Mouse (Mus musculus) testis, postnatal 14 days (tissue): Measurements from ENCODE around the gene Map3k5.
A peak's percentile ranks its signal among the peaks of the same experiment; 100 is the strongest.

Source experiments
- DNase-seq: peaks from one replicate; pipeline ENCODE4 v3.0.0; 2021; ENCODE audit warnings: low spot score

Map3k5 gene

DNA sequence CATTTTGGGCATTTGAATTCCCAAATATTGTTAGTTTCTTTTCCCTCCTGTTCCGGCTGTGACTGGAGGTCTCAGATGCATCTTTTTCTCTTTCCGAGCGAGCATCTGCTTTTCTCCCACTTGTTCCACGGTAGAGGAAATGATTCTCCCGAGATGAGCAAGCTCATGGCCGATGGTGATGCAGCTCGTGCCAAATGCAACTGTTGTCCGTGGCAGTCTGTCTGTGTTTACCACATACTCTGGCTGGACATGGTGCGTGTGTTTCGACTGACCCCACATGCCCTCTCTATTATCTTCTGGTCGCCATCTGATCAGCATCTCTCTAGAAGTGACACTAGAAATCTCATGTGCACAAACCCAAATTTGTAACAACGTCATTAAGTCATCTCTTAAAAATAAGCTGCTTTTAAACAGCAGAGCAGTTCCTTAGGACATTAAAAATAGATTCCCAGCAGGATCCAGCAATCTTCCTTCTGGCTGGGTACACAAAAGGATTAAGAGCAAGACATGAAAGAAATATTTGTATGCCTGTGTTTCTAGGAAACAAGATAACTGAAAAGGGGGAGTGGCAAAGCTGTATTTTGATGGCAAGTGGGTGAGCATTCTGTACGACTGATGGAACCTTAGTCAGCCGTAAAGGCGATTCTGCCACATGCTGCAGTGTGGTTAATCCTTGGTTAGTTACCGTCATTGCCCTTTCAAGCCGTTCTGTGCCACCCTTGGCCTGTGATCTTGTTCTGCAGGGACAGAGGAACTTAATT is 72.2 kb downstream of the Map3k5 start:
- DNase-seq, result no peak

GRCm38 (mm10) chr10:20009310-20009709 is 75.0 kb downstream of the Map3k5 start:
- DNase-seq, result peak; percentile 0

GRCm38 (mm10) chr10:20010018-20010417 is 75.7 kb downstream of the Map3k5 start:
- DNase-seq, result no peak

- DNase-seq, result peak; percentile 1
These were observed 84.1 kb downstream of the Map3k5 start for GRCm38 (mm10) chr10:20018406-20018805.

GRCm38 (mm10) chr10:20018806-20019205 is 84.5 kb downstream of the Map3k5 start:
- DNase-seq, result peak; percentile 2

GRCm38 (mm10) chr10:20021256-20021655 is 87.0 kb downstream of the Map3k5 start:
- peak; percentile 1 for DNase-seq

- peak; percentile 3 for DNase-seq
These were observed 87.6 kb downstream of the Map3k5 start for GRCm38 (mm10) chr10:20021670-20022468.

DNA sequence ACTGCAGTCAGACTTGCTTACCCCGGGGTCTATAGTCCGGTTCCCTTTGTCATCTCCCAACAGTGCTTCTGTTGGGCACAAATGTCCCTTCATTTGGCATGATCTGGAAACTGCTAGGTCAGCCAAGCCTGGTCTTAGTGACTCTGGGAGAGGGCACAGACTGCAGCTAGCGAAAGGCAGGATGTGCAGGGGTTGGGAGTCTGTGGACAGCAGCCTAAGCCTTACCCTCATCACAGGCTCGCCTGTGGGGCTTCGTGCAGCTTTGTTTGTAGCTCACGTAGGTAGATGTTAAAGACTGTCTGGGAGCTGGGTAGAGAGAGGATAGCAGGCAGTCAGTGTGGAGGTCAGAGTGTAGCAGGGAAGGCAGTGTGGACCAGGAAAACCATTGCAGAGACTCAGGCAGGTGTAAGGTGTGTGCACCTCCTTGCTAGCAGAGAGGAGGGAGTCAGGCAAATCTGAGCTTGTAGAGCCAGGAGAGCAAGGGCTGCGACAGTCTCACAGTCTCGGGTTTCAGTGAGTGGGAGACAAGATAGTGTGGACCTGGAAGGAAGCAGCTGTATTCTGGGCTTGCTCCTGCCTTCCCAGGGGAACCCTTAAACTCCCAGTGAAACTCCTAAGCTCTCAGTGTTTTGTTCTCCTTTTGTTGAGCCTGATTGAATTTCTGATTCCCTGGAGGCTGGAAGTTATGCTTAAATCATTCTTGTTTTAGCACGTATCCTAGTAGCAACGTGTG is 88.5 kb downstream of the Map3k5 start:
- peak; percentile 2 for DNase-seq

DNA sequence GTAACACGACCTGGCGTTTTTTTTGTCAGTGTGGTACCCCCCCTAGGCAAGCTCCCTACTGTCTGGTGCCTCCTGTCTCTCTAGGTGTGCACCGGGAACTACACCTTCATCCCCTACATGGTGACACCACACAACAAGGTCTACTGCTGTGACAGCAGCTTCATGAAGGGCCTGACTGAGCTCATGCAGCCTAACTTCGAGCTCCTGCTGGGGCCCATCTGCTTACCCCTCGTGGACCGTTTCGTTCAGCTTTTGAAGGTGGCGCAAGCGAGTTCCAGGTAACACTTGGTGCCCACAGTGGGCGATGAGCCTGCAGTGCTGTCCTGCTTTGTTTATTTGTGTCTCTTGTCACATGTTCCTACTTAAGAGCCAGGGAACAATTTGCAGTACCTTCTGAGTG is 89.3 kb downstream of the Map3k5 start:
- DNase-seq, result peak; percentile 0

GRCm38 (mm10) chr10:20024891-20025290 is 90.6 kb downstream of the Map3k5 start:
- no peak for DNase-seq

GRCm38 (mm10) chr10:20025781-20026520 is 91.7 kb downstream of the Map3k5 start:
- DNase-seq, result no peak

GRCm38 (mm10) chr10:20030703-20031102 is 96.4 kb downstream of the Map3k5 start:
- peak; percentile 0 for DNase-seq

GRCm38 (mm10) chr10:20031936-20032335 is 97.7 kb downstream of the Map3k5 start:
- peak; percentile 7 for DNase-seq

DNA sequence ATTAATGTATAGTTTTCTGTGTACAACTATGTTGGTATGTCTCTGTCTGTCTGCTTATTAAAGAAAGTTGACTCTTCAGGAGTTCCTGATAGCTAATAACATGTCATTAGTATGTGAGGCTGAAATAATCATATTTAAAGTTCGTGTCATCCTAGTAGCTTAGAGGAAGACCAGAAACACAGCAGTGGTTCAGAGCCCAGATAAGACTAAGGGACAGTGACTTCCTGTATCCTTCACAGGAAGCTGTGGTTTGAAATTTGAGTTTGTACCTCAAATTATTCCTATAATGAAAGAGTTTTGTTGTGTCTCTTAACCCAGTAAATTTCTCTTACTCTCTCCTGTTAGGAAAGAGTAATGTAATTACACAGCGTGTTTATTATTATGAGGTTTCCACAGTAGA is 102.1 kb downstream of the Map3k5 start:
- no peak for DNase-seq

- no peak for DNase-seq
These were observed 102.6 kb downstream of the Map3k5 start for GRCm38 (mm10) chr10:20036846-20037245.

DNA sequence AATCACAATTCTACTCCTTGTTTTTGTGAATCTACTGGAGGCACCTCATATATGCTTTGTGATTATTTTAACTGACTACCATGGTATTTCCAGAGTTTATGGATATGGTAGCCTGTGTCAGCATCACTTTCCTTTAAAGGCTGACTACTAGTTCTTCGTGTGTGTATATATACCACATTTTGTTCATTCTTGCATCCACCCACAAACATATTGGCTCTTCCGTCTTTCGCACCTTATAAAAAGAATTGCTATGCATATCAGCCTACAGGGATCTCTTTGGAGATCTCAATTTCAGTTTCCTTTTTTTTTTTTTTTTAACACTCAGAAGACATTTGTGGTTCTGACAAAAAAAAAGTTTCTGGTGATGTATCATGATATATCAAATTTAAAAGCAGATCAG is 105.3 kb downstream of the Map3k5 start:
- no peak for DNase-seq

- peak; percentile 60 for DNase-seq
These were observed 105.8 kb downstream of the Map3k5 start for GRCm38 (mm10) chr10:20040116-20040515.

GRCm38 (mm10) chr10:20040677-20041076 is 106.4 kb downstream of the Map3k5 start:
- no peak for DNase-seq

DNA sequence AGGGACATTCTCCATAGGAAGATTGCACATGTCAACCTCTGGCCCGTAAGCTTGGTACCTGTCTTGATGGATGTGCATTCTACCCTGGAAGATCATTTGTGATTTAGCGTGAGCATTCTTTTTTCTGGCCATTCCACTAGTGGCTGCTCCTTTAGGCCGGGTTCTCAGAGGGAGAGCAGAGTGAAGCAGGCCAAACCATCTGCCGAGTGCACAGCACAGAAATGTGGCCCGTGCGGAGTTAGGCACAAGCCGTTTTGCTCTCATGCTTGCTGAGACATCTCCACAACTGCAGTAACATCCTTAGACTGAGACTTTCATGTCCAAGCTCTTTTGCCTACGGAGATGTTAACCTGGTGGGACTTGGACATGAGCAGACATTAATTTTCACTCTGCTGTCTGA is 107.8 kb downstream of the Map3k5 start:
- DNase-seq, result no peak

DNA sequence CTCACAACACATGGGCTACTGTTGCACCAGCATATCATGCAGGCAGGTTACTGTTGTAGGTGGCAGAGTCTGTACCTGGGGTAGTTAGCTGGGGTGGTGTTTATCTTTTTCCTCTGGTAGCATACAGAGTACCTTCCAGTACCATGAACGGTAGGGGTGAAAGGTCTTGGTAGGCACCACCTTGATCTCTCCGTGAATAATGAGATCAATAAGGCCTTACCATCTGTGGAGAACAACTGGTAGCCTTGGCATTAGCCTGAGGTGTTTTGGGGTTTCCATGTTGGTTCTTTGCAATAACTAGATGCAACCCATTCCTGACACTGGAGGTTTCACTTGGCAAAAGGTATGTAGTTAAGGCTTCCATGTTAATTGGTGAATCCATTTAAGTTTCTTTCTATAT is 109.8 kb downstream of the Map3k5 start:
- no peak for DNase-seq

DNA sequence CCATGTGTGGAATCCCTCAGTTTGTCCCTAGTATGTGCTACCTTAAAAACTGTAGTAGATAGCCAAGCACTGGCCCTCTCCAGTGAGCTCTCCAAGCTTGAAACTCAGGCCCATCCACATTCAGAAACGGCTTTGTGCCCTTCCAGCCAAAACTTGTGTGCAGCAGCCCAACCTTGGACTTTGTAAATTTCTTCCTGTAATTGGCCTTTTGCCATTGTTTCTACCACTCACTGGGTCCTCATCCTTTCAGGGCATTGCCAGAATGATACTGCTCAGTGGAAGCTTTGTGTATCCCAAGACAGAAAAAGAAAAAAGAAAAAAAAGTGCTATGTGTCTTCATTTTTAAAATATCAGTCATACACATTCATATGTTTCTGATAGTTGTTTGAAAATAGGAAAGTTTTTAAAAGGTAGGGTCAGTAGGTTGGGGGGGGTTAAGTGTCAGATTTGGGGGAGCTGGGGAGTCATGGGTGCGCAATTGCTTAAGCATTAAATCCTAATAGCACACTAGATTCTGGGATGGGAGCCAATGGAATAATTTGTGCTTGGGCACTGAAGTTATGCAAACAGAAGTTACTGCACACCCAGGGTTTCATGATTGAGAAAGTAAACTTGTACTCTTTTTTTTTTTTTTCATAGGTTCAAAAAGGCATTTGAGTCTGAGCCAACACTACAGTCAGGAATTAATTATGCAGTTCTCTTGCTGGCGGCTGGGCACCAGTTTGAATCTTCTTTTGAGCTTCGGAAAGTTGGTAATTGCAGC is 111.6 kb downstream of the Map3k5 start:
- DNase-seq, result peak; percentile 43
